Mouse (Mus musculus) CH12.LX (cell line): ENCODE measurements around the gene Pfn1.

Source experiments
- CHD1 ChIP-seq: IDR thresholded peaks from 2 replicates; pipeline ENCODE4 v1.6.1; 2012; ENCODE audit warnings: low read depth, low read length, improper control_type of control experiment, inconsistent platforms
- RCOR1 ChIP-seq: conservative IDR thresholded peaks from 2 replicates; pipeline ENCODE4 v1.6.1; 2012; ENCODE audit warnings: low read depth, mild to moderate bottlenecking, inconsistent platforms, low read length, improper control_type of control experiment
- UBTF ChIP-seq: IDR thresholded peaks from 2 replicates; pipeline ENCODE4 v1.6.1; 2012; ENCODE audit warnings: low read depth, mild to moderate bottlenecking, inconsistent platforms, low read length, improper control_type of control experiment, moderate library complexity

DNA sequence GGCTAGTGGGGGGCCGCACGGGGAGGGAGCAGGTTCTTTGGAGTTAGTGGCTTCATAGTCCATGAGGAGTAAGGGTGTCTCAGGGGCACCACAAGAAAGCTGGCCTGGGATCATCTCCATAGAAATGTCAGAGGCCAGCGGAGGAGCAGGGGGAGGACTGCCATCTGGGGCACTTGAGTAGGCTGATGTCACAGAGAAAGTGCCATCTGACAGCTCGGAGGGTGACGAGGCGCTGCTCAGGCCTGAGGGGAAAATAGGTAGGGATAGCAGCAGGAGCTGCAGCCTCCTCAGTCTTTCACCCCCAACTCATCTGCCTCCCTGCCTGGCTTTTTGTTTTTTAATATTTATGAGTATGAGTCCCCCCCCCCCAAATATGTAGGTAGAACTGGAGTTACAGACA is 19.6 kb upstream of the Pfn1 start:
- no peak for TF ChIP-seq UBTF
- TF ChIP-seq RCOR1, result no peak
- no peak for TF ChIP-seq CHD1
